Mouse (Mus musculus): ENCODE results near the gene Olfr589. TPM values are rescaled to one million over a fixed set of nuclear protein-coding genes. Genes with fewer than 3 reads are reported as not detected.
"Not testable (repeated sequence)": the region's sequence is repeated elsewhere in the genome, so short reads cannot be mapped to it uniquely, and the experiment has no call there.

Olfr589 gene
- polyA plus RNA-seq (2012; rRNA removed): not detected in 2 replicates

GRCm38 (mm10) chr7:103156256-103156655, at the start of gene Olfr589:
TSS of gene Olfr589 (minus strand) at chr7:103156356.
- no peak for DNase-seq (ENCODE audit: low read depth)

GRCm38 (mm10) chr7:103184503-103184902, 28.3 kb upstream of the Olfr589 start, which contains the start of gene Olfr592:
TSS of gene Olfr592 (plus strand) at chr7:103184803.
- DNase-seq (ENCODE audit: low read depth): not testable (repeated sequence)

- DNase-seq (ENCODE audit: low read depth): no peak
Observed at GRCm38 (mm10) chr7:103178240-103178639, 22.1 kb upstream of the Olfr589 start, which contains the start of gene Olfr591. TSS of gene Olfr591 (minus strand) at chr7:103178340.

GRCm38 (mm10) chr7:103169697-103170096, 13.5 kb upstream of the Olfr589 start:
- DNase-seq (ENCODE audit: low read depth): no peak

GRCm38 (mm10) chr7:103140579-103140978, 15.6 kb downstream of the Olfr589 start, which contains the start of gene Olfr588-ps1:
TSS of gene Olfr588-ps1 (plus strand) at chr7:103140879.
- DNase-seq (ENCODE audit: low read depth): no peak

- DNase-seq (ENCODE audit: low read depth): no peak
Observed at GRCm38 (mm10) chr7:103125538-103125937, 30.6 kb downstream of the Olfr589 start, which contains the start of gene Olfr586. TSS of gene Olfr586 (minus strand) at chr7:103125638.

GRCm38 (mm10) chr7:103119406-103119805, 36.8 kb downstream of the Olfr589 start:
- no peak for DNase-seq (ENCODE audit: low read depth)

Other genes starting within 250 kb of the Olfr589 start
- gene Olfr571, start 238.8 kb downstream of the Olfr589 start, polyA plus RNA-seq (2012; rRNA removed): not detected in 2 replicates
- gene Olfr572, start 231.9 kb downstream of the Olfr589 start, polyA plus RNA-seq (2012; rRNA removed): not detected in 2 replicates
- gene Olfr573-ps1, start 213.8 kb downstream of the Olfr589 start, polyA plus RNA-seq (2012; rRNA removed): not detected in 2 replicates
- not detected in 2 replicates for gene Olfr574, start 207.9 kb downstream of the Olfr589 start, polyA plus RNA-seq (2012; rRNA removed)
- not detected in 2 replicates for gene Olfr575, start 197.6 kb downstream of the Olfr589 start, polyA plus RNA-seq (2012; rRNA removed)
- not detected in 2 replicates for gene Olfr576, start 193.7 kb downstream of the Olfr589 start, polyA plus RNA-seq (2012; rRNA removed)
- not detected in 2 replicates for gene Olfr577, start 180.4 kb downstream of the Olfr589 start, polyA plus RNA-seq (2012; rRNA removed)
- not detected in 2 replicates for gene Olfr578, start 167.0 kb downstream of the Olfr589 start, polyA plus RNA-seq (2012; rRNA removed)
- not detected in 2 replicates for gene Olfr582, start 118.3 kb downstream of the Olfr589 start, polyA plus RNA-seq (2012; rRNA removed)
- gene Olfr583, start 105.1 kb downstream of the Olfr589 start, polyA plus RNA-seq (2012; rRNA removed): not detected in 2 replicates
- gene Olfr584, start 74.5 kb downstream of the Olfr589 start, polyA plus RNA-seq (2012; rRNA removed): not detected in 2 replicates
- gene Olfr585, start 58.6 kb downstream of the Olfr589 start, polyA plus RNA-seq (2012; rRNA removed): not detected in 2 replicates
- gene Olfr586, start 30.7 kb downstream of the Olfr589 start, polyA plus RNA-seq (2012; rRNA removed): not detected in 2 replicates
- gene Olfr588-ps1, start 15.5 kb downstream of the Olfr589 start, polyA plus RNA-seq (2012; rRNA removed): not detected in 2 replicates
- gene Olfr591, start 22.0 kb upstream of the Olfr589 start, polyA plus RNA-seq (2012; rRNA removed): not detected in 2 replicates
- gene Olfr592, start 28.4 kb upstream of the Olfr589 start, polyA plus RNA-seq (2012; rRNA removed): not detected in 2 replicates
- not detected in 2 replicates for gene Olfr593, start 55.5 kb upstream of the Olfr589 start, polyA plus RNA-seq (2012; rRNA removed)
- not detected in 2 replicates for gene Olfr594, start 60.6 kb upstream of the Olfr589 start, polyA plus RNA-seq (2012; rRNA removed)
- gene Usp17ld, start 96.1 kb upstream of the Olfr589 start, polyA plus RNA-seq (2012; rRNA removed): not detected in 2 replicates
- gene Olfr596, start 149.3 kb upstream of the Olfr589 start, polyA plus RNA-seq (2012; rRNA removed): not detected in 2 replicates
- not detected in 2 replicates for gene Olfr597, start 160.0 kb upstream of the Olfr589 start, polyA plus RNA-seq (2012; rRNA removed)
- gene Olfr598, start 167.2 kb upstream of the Olfr589 start, polyA plus RNA-seq (2012; rRNA removed): not detected in 2 replicates
- not detected in 2 replicates for gene Olfr599, start 179.6 kb upstream of the Olfr589 start, polyA plus RNA-seq (2012; rRNA removed)
- not detected in 2 replicates for gene Olfr600, start 193.3 kb upstream of the Olfr589 start, polyA plus RNA-seq (2012; rRNA removed)
- not detected in 2 replicates for gene Olfr601, start 206.3 kb upstream of the Olfr589 start, polyA plus RNA-seq (2012; rRNA removed)
- not detected in 2 replicates for gene Olfr603, start 229.8 kb upstream of the Olfr589 start, polyA plus RNA-seq (2012; rRNA removed)